Mouse (Mus musculus) CD4-positive, CD25-positive, alpha-beta regulatory T cell, adult 2 months (primary cell): ENCODE results near the gene Cyp2w1.
A peak's percentile ranks its signal among the peaks of the same experiment; 100 is the strongest.
"Not testable (repeated sequence)": the region's sequence is repeated elsewhere in the genome, so short reads cannot be mapped to it uniquely, and the experiment has no call there.

Source experiments
- DNase-seq: peaks from one replicate; pipeline ENCODE4 v3.0.0-alpha.2; 2012; ENCODE audit warnings: low read depth, low spot score

Cyp2w1 gene

GRCm38 (mm10) chr5:139332590-139333272 is 19.7 kb upstream of the Cyp2w1 start:
- no peak for DNase-seq

- no peak for DNase-seq
Observed at GRCm38 (mm10) chr5:139333301-139334013, 19.0 kb upstream of the Cyp2w1 start.

GRCm38 (mm10) chr5:139334394-139334793 is 18.0 kb upstream of the Cyp2w1 start:
- not testable (repeated sequence) for DNase-seq

GRCm38 (mm10) chr5:139335634-139336033 is 16.8 kb upstream of the Cyp2w1 start:
- DNase-seq = no peak

GRCm38 (mm10) chr5:139337826-139338370 is 14.5 kb upstream of the Cyp2w1 start:
- DNase-seq = no peak

- no peak for DNase-seq
Observed at GRCm38 (mm10) chr5:139338403-139338802, 14.0 kb upstream of the Cyp2w1 start.

- DNase-seq = no peak
Observed at GRCm38 (mm10) chr5:139338891-139339290, 13.5 kb upstream of the Cyp2w1 start.

GRCm38 (mm10) chr5:139344021-139344686 is 8.3 kb upstream of the Cyp2w1 start:
- DNase-seq = peak; percentile 91

GRCm38 (mm10) chr5:139344687-139345363 is 7.6 kb upstream of the Cyp2w1 start:
- DNase-seq = peak; percentile 95

- DNase-seq = no peak
Observed at GRCm38 (mm10) chr5:139345364-139345714, 7.1 kb upstream of the Cyp2w1 start.

- no peak for DNase-seq
Observed at GRCm38 (mm10) chr5:139347225-139347624, 5.2 kb upstream of the Cyp2w1 start.

GRCm38 (mm10) chr5:139349713-139350112 is 2.7 kb upstream of the Cyp2w1 start:
- DNase-seq = no peak

GRCm38 (mm10) chr5:139351134-139351533 is 1.3 kb upstream of the Cyp2w1 start, which contains the start of gene Cox19:
Gene Cox19, minus strand, starts transcription at chr5:139351418.
- DNase-seq = no peak

- DNase-seq = no peak
Observed at GRCm38 (mm10) chr5:139351628-139352027, 789 bp upstream of the Cyp2w1 start.

GRCm38 (mm10) chr5:139353496-139353895 is 1.1 kb downstream of the Cyp2w1 start:
- peak; percentile 72 for DNase-seq

- no peak for DNase-seq
Observed at GRCm38 (mm10) chr5:139353946-139354345, 1.5 kb downstream of the Cyp2w1 start.

GRCm38 (mm10) chr5:139355235-139355772 is 2.9 kb downstream of the Cyp2w1 start:
- peak; percentile 84 for DNase-seq

- DNase-seq = peak; percentile 64
Observed at GRCm38 (mm10) chr5:139358653-139359052, 6.2 kb downstream of the Cyp2w1 start.

GRCm38 (mm10) chr5:139359244-139359643 is 6.8 kb downstream of the Cyp2w1 start:
- DNase-seq = no peak

GRCm38 (mm10) chr5:139363858-139364257 is 11.4 kb downstream of the Cyp2w1 start:
- DNase-seq = no peak

GRCm38 (mm10) chr5:139364260-139364910 is 12.0 kb downstream of the Cyp2w1 start:
- peak; percentile 90 for DNase-seq
